Mouse (Mus musculus): ENCODE measurements around the gene Nrbf2. TPM values are rescaled to one million over a fixed set of nuclear protein-coding genes. Genes with fewer than 3 reads are reported as not detected.

The Nrbf2 gene
- total RNA-seq, 1 experiment: 15.3 TPM

DNA sequence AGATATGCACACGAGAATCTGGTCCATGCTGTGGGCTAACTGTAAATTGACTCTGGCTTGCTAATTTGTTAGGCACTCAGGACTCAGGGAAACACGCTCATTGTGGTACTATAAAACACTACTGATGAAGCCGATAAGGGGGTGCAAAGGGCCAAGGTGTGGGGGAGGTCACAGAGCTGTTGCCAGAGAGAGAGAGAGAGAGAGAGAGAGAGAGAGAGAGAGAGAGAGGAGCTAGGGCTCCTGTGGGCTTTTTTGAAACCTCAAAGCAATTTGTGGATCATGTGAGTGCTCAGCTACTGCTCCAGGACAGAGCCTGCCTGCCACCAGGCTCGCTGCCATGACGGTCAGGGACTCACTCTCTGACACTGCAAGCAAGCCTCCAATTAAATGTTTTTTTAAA, 13.8 kb upstream of the Nrbf2 start:
- H3K36me3 ChIP-seq (ENCODE audit: control insufficient read depth, insufficient read depth, low read length, poor library complexity, severe bottlenecking): no peaks in the 10 kb centered on the region
- H3K27ac ChIP-seq (ENCODE audit: insufficient read depth, low read depth, low read length, poor library complexity, severe bottlenecking): peak overlapping the region; percentile 24; the same call in 1 of the 2 replicates
- peak overlapping the region; percentile 38; the same call in 1 of the 2 replicates for H3K9ac ChIP-seq (ENCODE audit: insufficient read depth, low read depth, low read length, poor library complexity, severe bottlenecking)
- H3K9me3 ChIP-seq (ENCODE audit: control insufficient read depth, insufficient read depth, low read depth, low read length): no peaks in the 10 kb centered on the region
- DNase-seq (ENCODE audit: low read depth, low spot score): no peak
- no peak overlapping the region for H3K4me3 ChIP-seq (ENCODE audit: insufficient read depth in 1 of 2, low read depth in 1 of 2, low read length in 2 of 2, poor library complexity in 1 of 2, severe bottlenecking in 1 of 2)
- peaks cover 4 to 21% of the 10 kb centered on the region in 2 experiments; a peak in 3 of 4 replicates for H3K4me1 ChIP-seq (ENCODE audit: control insufficient read depth in 2 of 2, insufficient read depth in 2 of 2, low read length in 2 of 2, poor library complexity in 1 of 2)
- in situ Hi-C loops (cut with MboI; ENCODE audit: low sequenced_read_pairs in 2 of 2, unreplicated experiment in 2 of 2): no loop called here
- no peak for TF ChIP-seq ZNF384 (IDR thresholded peaks at IDR 0.05; ENCODE audit: low read depth, low read length)
- no peak for TF ChIP-seq HCFC1 (IDR thresholded peaks at IDR 0.05; ENCODE audit: borderline replicate concordance, insufficient read depth, low read length)
- no peak for TF ChIP-seq MAFK (IDR thresholded peaks at IDR 0.05; ENCODE audit: insufficient read depth, low read depth, low read length)
- TF ChIP-seq ZC3H11A (IDR thresholded peaks at IDR 0.05; ENCODE audit: borderline replicate concordance, low read depth, low read length): no peak
- TF ChIP-seq CHD2 (IDR thresholded peaks at IDR 0.05; ENCODE audit: low read depth, low read length): no peak

DNA sequence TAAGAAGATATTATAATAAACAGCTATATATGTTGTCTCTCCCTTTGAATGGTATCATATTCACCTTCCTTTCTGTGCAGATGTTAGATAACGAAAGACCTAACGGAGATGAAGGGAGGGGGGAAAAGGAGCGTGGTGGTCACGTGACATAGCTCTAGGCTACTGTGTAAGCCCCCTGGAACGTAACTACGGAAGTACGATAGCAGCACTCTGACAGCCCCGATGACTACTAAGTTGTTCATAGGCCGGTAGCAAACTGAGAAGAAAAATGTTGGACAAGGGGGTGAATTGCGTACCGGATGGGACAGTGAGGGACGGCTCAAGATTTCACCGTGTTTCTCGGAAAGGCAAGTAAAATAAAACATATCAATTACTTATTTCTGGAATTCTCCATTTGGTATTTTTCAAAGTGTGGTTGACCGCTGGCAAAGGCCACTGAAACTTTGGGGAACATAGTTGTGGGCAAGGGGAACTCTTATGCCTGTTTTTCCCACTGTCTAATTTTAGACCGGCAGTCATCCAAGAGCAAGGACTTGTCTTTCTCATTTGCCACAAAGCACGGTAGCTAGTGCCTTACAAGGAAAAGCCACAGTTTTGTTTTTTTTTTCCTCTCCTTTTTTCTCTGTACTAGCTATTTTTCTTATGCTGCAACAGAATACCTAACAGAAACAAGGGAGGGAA, 12.2 kb upstream of the Nrbf2 start:
- Histone ChIP-seq H3K36me3 (ENCODE audit: control insufficient read depth, insufficient read depth, low read length, poor library complexity, severe bottlenecking) (no peaks in the 10 kb centered on the region), H3K9ac (ENCODE audit: insufficient read depth, low read depth, low read length, poor library complexity, severe bottlenecking) (no peak overlapping the region), H3K9me3 (ENCODE audit: control insufficient read depth, insufficient read depth, low read depth, low read length) (no peaks in the 10 kb centered on the region), H3K27ac (ENCODE audit: insufficient read depth, low read depth, low read length, poor library complexity, severe bottlenecking) (no peak overlapping the region), H3K4me1 (ENCODE audit: control insufficient read depth in 2 of 2, insufficient read depth in 2 of 2, low read length in 2 of 2, poor library complexity in 1 of 2) (peaks cover 4 to 21% of the 10 kb centered on the region in 2 experiments; a peak in 3 of 4 replicates), H3K4me3 (ENCODE audit: insufficient read depth in 1 of 2, low read depth in 1 of 2, low read length in 2 of 2, poor library complexity in 1 of 2, severe bottlenecking in 1 of 2) (no peak overlapping the region)
- DNase-seq (ENCODE audit: low read depth, low spot score): no peak
- in situ Hi-C loops (cut with MboI; ENCODE audit: low sequenced_read_pairs in 2 of 2, unreplicated experiment in 2 of 2): no loop called here
- TF ChIP-seq HCFC1 (IDR thresholded peaks at IDR 0.05; ENCODE audit: borderline replicate concordance, insufficient read depth, low read length) (no peak), CHD2 (IDR thresholded peaks at IDR 0.05; ENCODE audit: low read depth, low read length) (no peak), ZC3H11A (IDR thresholded peaks at IDR 0.05; ENCODE audit: borderline replicate concordance, low read depth, low read length) (no peak), ZNF384 (IDR thresholded peaks at IDR 0.05; ENCODE audit: low read depth, low read length) (no peak), MAFK (IDR thresholded peaks at IDR 0.05; ENCODE audit: insufficient read depth, low read depth, low read length) (no peak)

DNA sequence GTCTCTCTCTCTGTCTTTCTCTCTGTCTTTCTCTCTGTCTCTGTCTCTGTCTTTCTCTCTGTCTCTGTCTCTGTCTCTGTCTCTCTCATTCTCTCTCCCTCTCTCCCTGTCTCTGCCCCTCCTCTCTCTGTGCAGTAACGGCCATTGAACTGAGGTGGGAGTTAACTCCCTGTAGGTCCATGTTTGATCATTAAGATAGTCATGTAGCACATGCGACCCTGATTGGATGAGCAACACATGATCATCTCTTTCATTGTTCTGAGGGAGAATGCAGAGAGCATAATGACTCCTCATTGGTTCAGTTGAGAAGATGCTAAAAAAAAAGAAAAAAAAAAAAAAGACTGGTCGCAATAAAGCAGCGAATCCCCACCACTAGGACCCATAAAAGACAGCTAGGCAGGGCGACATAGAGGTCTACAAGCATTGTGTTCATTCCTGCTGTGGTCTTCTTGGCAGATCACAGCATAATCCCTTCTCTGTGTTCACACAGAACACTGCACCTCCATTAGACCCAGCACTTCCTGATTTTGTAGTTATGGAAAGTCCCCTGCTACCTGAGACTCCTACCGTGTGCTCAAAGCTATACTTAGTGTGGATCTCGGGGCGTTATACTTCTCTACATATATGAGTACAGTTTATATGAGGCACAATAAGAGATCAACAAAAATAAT, 11.5 kb upstream of the Nrbf2 start:
- H3K4me3 ChIP-seq (ENCODE audit: insufficient read depth in 1 of 2, low read depth in 1 of 2, low read length in 2 of 2, poor library complexity in 1 of 2, severe bottlenecking in 1 of 2): no peak overlapping the region

DNA sequence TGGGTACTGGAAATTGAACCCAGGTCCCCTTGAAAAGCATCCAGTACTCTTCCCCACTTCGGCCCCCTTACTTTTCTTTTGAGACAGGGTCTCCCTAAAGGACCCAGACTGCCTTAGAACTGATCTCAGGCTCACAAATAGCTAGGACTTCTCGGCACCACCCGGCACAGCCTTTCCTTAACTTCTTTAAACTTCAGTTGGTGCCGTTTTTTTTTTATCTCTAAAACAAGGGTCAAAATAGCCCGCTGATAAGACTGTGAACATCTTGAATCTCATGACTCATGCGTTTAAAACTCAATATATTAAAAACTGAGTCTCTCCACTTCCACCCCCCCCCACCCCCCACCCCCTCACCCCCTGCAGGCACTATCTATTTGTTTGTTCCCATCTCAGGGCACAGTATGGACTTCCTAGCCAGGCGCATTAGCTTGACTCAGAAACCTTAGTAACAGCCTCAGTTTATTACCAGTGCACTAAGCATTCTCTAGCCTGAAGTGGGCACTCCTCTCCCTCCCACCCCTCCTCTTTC, 10.9 kb upstream of the Nrbf2 start:
- H3K27ac ChIP-seq (ENCODE audit: insufficient read depth, low read depth, low read length, poor library complexity, severe bottlenecking): no peak overlapping the region
- TF ChIP-seq MAFK (IDR thresholded peaks at IDR 0.05; ENCODE audit: insufficient read depth, low read depth, low read length): no peak
- no peak for TF ChIP-seq ZC3H11A (IDR thresholded peaks at IDR 0.05; ENCODE audit: borderline replicate concordance, low read depth, low read length)
- no peak for TF ChIP-seq ZNF384 (IDR thresholded peaks at IDR 0.05; ENCODE audit: low read depth, low read length)
- TF ChIP-seq CHD2 (IDR thresholded peaks at IDR 0.05; ENCODE audit: low read depth, low read length): no peak
- no peak for TF ChIP-seq HCFC1 (IDR thresholded peaks at IDR 0.05; ENCODE audit: borderline replicate concordance, insufficient read depth, low read length)
- no peaks in the 10 kb centered on the region for H3K9me3 ChIP-seq (ENCODE audit: control insufficient read depth, insufficient read depth, low read depth, low read length)
- in situ Hi-C loops (cut with MboI; ENCODE audit: low sequenced_read_pairs in 2 of 2, unreplicated experiment in 2 of 2): no loop called here
- H3K4me3 ChIP-seq (ENCODE audit: insufficient read depth in 1 of 2, low read depth in 1 of 2, low read length in 2 of 2, poor library complexity in 1 of 2, severe bottlenecking in 1 of 2): no peak overlapping the region
- no peaks in the 10 kb centered on the region for H3K36me3 ChIP-seq (ENCODE audit: control insufficient read depth, insufficient read depth, low read length, poor library complexity, severe bottlenecking)
- peaks cover 4 to 18% of the 10 kb centered on the region in 2 experiments; a peak in 3 of 4 replicates for H3K4me1 ChIP-seq (ENCODE audit: control insufficient read depth in 2 of 2, insufficient read depth in 2 of 2, low read length in 2 of 2, poor library complexity in 1 of 2)
- no peak overlapping the region for H3K9ac ChIP-seq (ENCODE audit: insufficient read depth, low read depth, low read length, poor library complexity, severe bottlenecking)
- no peak for DNase-seq (ENCODE audit: low read depth, low spot score)

More for the DNA sequence above, 11.5 kb upstream of the Nrbf2 start:
- H3K27ac ChIP-seq (ENCODE audit: insufficient read depth, low read depth, low read length, poor library complexity, severe bottlenecking): no peak overlapping the region
- H3K36me3 ChIP-seq (ENCODE audit: control insufficient read depth, insufficient read depth, low read length, poor library complexity, severe bottlenecking): no peaks in the 10 kb centered on the region
- in situ Hi-C loops (cut with MboI; ENCODE audit: low sequenced_read_pairs in 2 of 2, unreplicated experiment in 2 of 2): no loop called here
- H3K9me3 ChIP-seq (ENCODE audit: control insufficient read depth, insufficient read depth, low read depth, low read length): no peaks in the 10 kb centered on the region
- no peak for TF ChIP-seq ZNF384 (IDR thresholded peaks at IDR 0.05; ENCODE audit: low read depth, low read length)
- no peak for TF ChIP-seq CHD2 (IDR thresholded peaks at IDR 0.05; ENCODE audit: low read depth, low read length)
- no peak for TF ChIP-seq HCFC1 (IDR thresholded peaks at IDR 0.05; ENCODE audit: borderline replicate concordance, insufficient read depth, low read length)
- TF ChIP-seq MAFK (IDR thresholded peaks at IDR 0.05; ENCODE audit: insufficient read depth, low read depth, low read length): no peak
- TF ChIP-seq ZC3H11A (IDR thresholded peaks at IDR 0.05; ENCODE audit: borderline replicate concordance, low read depth, low read length): no peak
- DNase-seq (ENCODE audit: low read depth, low spot score): no peak
- no peak overlapping the region for H3K9ac ChIP-seq (ENCODE audit: insufficient read depth, low read depth, low read length, poor library complexity, severe bottlenecking)
- H3K4me1 ChIP-seq (ENCODE audit: control insufficient read depth in 2 of 2, insufficient read depth in 2 of 2, low read length in 2 of 2, poor library complexity in 1 of 2): peaks cover 4 to 21% of the 10 kb centered on the region in 2 experiments; a peak in 3 of 4 replicates
